Mouse (Mus musculus): ENCODE measurements around the gene Ntm. TPM values are rescaled to one million over a fixed set of nuclear protein-coding genes. Genes with fewer than 3 reads are reported as not detected.

The Ntm gene
- polyA plus RNA-seq, 2 experiments: 23.9 to 32.4 TPM

DNA sequence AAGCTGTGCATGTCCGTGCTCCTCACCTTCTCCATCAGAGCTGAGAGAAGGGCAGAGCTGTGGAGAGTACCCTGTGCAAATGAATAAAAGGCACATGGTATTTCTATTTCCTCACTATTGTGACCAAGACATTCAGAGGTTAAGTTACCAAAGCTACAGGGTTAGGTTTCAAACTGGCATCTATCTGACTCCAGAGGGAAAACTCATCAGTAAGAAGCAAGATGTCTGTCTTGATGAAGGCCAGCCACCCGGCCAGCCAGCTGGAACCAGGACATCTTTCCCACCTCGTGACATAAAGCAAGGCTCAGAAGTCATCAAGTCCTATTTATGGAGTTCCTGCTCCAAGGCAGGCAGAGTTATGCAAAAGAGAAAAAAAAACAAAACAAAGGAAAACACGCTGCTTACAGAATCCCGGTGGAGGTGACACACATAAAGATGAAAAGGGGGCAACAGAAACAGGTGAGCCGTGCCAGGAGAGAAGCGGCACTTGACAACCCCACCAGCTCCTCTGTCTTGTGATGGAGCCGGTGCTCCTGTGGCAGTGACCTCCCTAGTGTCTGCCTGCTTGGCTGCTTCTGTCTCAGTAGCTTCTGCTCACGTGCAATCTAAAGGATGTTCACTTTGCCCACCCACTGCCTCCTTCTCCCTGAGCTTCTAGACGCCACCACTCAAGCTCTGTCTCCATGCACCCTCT lies 694.2 kb downstream of the Ntm start:
- DNase-seq (ENCODE audit: low spot score) (no peak), ATAC-seq (ENCODE audit: low FRiP score, low read depth) (no peak)
- no peaks in the 10 kb centered on the region for H3K4me1 ChIP-seq (ENCODE audit: control insufficient read depth, insufficient read depth, low read length)
- H3K27ac ChIP-seq (replicated peaks; ENCODE audit: low read depth, low read length): no peak overlapping the region
- H3K27me3 ChIP-seq (ENCODE audit: control insufficient read depth, insufficient read depth, low read length): no peaks in the 10 kb centered on the region
- no peak for TF ChIP-seq POLR2A (IDR thresholded peaks at IDR 0.05; ENCODE audit: borderline replicate concordance, extremely low read depth, insufficient read depth, insufficient read length)
- H3K4me2 ChIP-seq (replicated peaks; ENCODE audit: low read depth, low read length, severe bottlenecking): no peak overlapping the region
- no peaks in the 10 kb centered on the region for H3K36me3 ChIP-seq (ENCODE audit: control insufficient read depth, insufficient read depth, low read length)
- WGBS: 66% methylated on average over 10 of the region's 10 CpGs
- H3K9me3 ChIP-seq (ENCODE audit: control insufficient read depth, low read length): no peaks in the 10 kb centered on the region
- H3K4me3 ChIP-seq (replicated peaks; ENCODE audit: low read length): no peak overlapping the region
- H3K9ac ChIP-seq (ENCODE audit: low read depth, low read length, severe bottlenecking): no peak overlapping the region

DNA sequence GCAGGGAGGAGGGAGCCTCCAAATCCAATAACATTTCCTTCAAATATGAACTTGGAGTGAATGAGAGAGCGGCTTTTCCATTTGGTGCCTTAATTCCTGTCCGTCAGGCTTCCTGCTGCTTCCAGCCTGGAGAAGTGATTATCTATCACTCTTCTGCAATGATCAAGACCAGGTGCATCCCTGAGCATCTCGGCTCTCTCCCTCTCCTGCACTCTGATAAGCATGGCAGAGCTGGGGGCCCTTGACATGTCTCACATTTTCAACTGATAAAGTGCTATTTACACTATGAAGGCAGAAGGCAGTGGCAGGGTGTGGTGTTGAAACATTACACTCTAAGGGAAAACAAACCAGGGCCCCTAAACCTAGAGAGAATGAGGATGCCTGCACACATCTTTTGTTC lies 695.3 kb downstream of the Ntm start:
- H3K9me3 ChIP-seq (ENCODE audit: control insufficient read depth, low read length): no peaks in the 10 kb centered on the region
- no peaks in the 10 kb centered on the region for H3K36me3 ChIP-seq (ENCODE audit: control insufficient read depth, insufficient read depth, low read length)
- H3K27me3 ChIP-seq (ENCODE audit: control insufficient read depth, insufficient read depth, low read length): no peaks in the 10 kb centered on the region
- no peak for TF ChIP-seq POLR2A (IDR thresholded peaks at IDR 0.05; ENCODE audit: borderline replicate concordance, extremely low read depth, insufficient read depth, insufficient read length)
- H3K4me2 ChIP-seq (replicated peaks; ENCODE audit: low read depth, low read length, severe bottlenecking): no peak overlapping the region
- ATAC-seq (ENCODE audit: low FRiP score, low read depth) (no peak), DNase-seq (ENCODE audit: low spot score) (no peak)
- 57% methylated on average over 3 of the region's 3 CpGs for WGBS
- H3K9ac ChIP-seq (ENCODE audit: low read depth, low read length, severe bottlenecking): no peak overlapping the region
- H3K4me1 ChIP-seq (ENCODE audit: control insufficient read depth, insufficient read depth, low read length): no peaks in the 10 kb centered on the region
- H3K27ac ChIP-seq (replicated peaks; ENCODE audit: low read depth, low read length): no peak overlapping the region
- no peak overlapping the region for H3K4me3 ChIP-seq (replicated peaks; ENCODE audit: low read length)

- no peak overlapping the region for H3K27ac ChIP-seq (replicated peaks; ENCODE audit: low read depth, low read length)
- DNase-seq (ENCODE audit: low spot score) (no peak), ATAC-seq (ENCODE audit: low FRiP score, low read depth) (no peak)
- no peak overlapping the region for H3K4me3 ChIP-seq (replicated peaks; ENCODE audit: low read length)
- H3K9me3 ChIP-seq (ENCODE audit: control insufficient read depth, low read length): no peaks in the 10 kb centered on the region
- TF ChIP-seq POLR2A (IDR thresholded peaks at IDR 0.05; ENCODE audit: borderline replicate concordance, extremely low read depth, insufficient read depth, insufficient read length): no peak
- H3K4me2 ChIP-seq (replicated peaks; ENCODE audit: low read depth, low read length, severe bottlenecking): no peak overlapping the region
- no peaks in the 10 kb centered on the region for H3K4me1 ChIP-seq (ENCODE audit: control insufficient read depth, insufficient read depth, low read length)
- WGBS: 54% methylated on average over 4 of the region's 4 CpGs
- no peak overlapping the region for H3K9ac ChIP-seq (ENCODE audit: low read depth, low read length, severe bottlenecking)
- H3K36me3 ChIP-seq (ENCODE audit: control insufficient read depth, insufficient read depth, low read length): no peaks in the 10 kb centered on the region
- no peaks in the 10 kb centered on the region for H3K27me3 ChIP-seq (ENCODE audit: control insufficient read depth, insufficient read depth, low read length)
Measured at GRCm38 (mm10) chr9:29265177-29265576, 697.8 kb downstream of the Ntm start.

GRCm38 (mm10) chr9:29262836-29263235 lies 700.1 kb downstream of the Ntm start:
- 63% methylated on average over 3 of the region's 3 CpGs for WGBS
- DNase-seq (ENCODE audit: low spot score) (no peak), ATAC-seq (ENCODE audit: low FRiP score, low read depth) (no peak)
- no peak overlapping the region for H3K4me2 ChIP-seq (replicated peaks; ENCODE audit: low read depth, low read length, severe bottlenecking)
- no peaks in the 10 kb centered on the region for H3K9me3 ChIP-seq (ENCODE audit: control insufficient read depth, low read length)
- no peak overlapping the region for H3K9ac ChIP-seq (ENCODE audit: low read depth, low read length, severe bottlenecking)
- no peaks in the 10 kb centered on the region for H3K27me3 ChIP-seq (ENCODE audit: control insufficient read depth, insufficient read depth, low read length)
- TF ChIP-seq POLR2A (IDR thresholded peaks at IDR 0.05; ENCODE audit: borderline replicate concordance, extremely low read depth, insufficient read depth, insufficient read length): no peak
- no peak overlapping the region for H3K4me3 ChIP-seq (replicated peaks; ENCODE audit: low read length)
- no peaks in the 10 kb centered on the region for H3K4me1 ChIP-seq (ENCODE audit: control insufficient read depth, insufficient read depth, low read length)
- no peak overlapping the region for H3K27ac ChIP-seq (replicated peaks; ENCODE audit: low read depth, low read length)
- H3K36me3 ChIP-seq (ENCODE audit: control insufficient read depth, insufficient read depth, low read length): no peaks in the 10 kb centered on the region

DNA sequence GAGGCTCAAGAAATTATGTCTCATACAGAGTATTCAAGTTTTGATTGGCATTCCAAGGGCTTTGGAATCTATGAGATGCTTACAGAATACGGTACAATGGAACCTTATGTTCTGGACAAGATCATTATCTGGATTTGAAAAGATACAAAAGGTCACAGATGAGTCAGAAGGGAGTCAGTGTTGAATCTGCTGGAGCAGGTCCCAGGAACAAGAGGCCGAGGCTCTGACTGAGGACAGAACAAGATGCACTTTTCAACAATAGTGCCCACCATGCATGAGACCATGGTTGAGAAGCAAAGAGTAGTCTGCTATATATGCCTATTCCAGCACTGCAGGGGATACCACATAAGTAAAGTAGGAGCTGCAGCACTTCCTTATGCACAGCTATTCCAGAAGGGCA lies 710.1 kb downstream of the Ntm start:
- TF ChIP-seq POLR2A (IDR thresholded peaks at IDR 0.05; ENCODE audit: borderline replicate concordance, extremely low read depth, insufficient read depth, insufficient read length): no peak
- Histone ChIP-seq H3K4me3 (replicated peaks; ENCODE audit: low read length) (no peak overlapping the region), H3K4me1 (ENCODE audit: control insufficient read depth, insufficient read depth, low read length) (no peaks in the 10 kb centered on the region), H3K9ac (ENCODE audit: low read depth, low read length, severe bottlenecking) (no peak overlapping the region), H3K9me3 (ENCODE audit: control insufficient read depth, low read length) (no peaks in the 10 kb centered on the region), H3K4me2 (replicated peaks; ENCODE audit: low read depth, low read length, severe bottlenecking) (no peak overlapping the region), H3K27ac (replicated peaks; ENCODE audit: low read depth, low read length) (no peak overlapping the region), H3K36me3 (ENCODE audit: control insufficient read depth, insufficient read depth, low read length) (no peaks in the 10 kb centered on the region), H3K27me3 (ENCODE audit: control insufficient read depth, insufficient read depth, low read length) (no peaks in the 10 kb centered on the region)
- ATAC-seq (ENCODE audit: low FRiP score, low read depth) (no peak), DNase-seq (ENCODE audit: low spot score) (no peak)
- 85% methylated on average over 2 of the region's 2 CpGs for WGBS
